Mouse (Mus musculus) midbrain, embryonic 10.5 days (tissue): ENCODE results near the gene Klhl20. TPM values are rescaled to one million over a fixed set of nuclear protein-coding genes. Genes with fewer than 3 reads are reported as not detected.

Source experiments
- DNase-seq: peaks from one replicate; pipeline ENCODE4 v3.0.0-alpha.2; 2017; ENCODE audit warnings: low spot score
- H3K27ac ChIP-seq: fragments of 300-500 bp; sonication (generic); replicated peaks from 2 replicates; pipeline ENCODE4 v1.5.1; 2016; ENCODE audit warnings: mild to moderate bottlenecking
- H3K27me3 ChIP-seq: fragments of 300-500 bp; sonication (generic); 2 replicates; pipeline ENCODE4 v1.6.1; 2016; ENCODE audit warnings: low read depth, mild to moderate bottlenecking; ENCODE audit not compliant: poor library complexity, severe bottlenecking
- H3K36me3 ChIP-seq: fragments of 300-500 bp; sonication (generic); 2 replicates; pipeline ENCODE4 v1.6.1; 2016; ENCODE audit warnings: mild to moderate bottlenecking, moderate library complexity
- H3K4me1 ChIP-seq: fragments of 300-500 bp; sonication (generic); 2 replicates; pipeline ENCODE4 v1.6.1; 2016
- H3K4me3 ChIP-seq: fragments of 300-500 bp; sonication (generic); 2 replicates; pipeline ENCODE4 v1.5.1; 2016; ENCODE audit warnings: mild to moderate bottlenecking, moderate library complexity
- H3K9me3 ChIP-seq: fragments of 300-500 bp; sonication (generic); replicated peaks from 2 replicates; pipeline ENCODE4 v1.6.1; 2016; ENCODE audit warnings: mild to moderate bottlenecking
- WGBS: fragments of 180-500 bp; shearing (Covaris S2); methylation state at CpG from one replicate; pipeline ENCODE4 v1.1.7; 2016; 5-methylcytosine and 5-hydroxymethylcytosine counted together
- polyA plus RNA-seq: library from polyadenylated mRNA; unstranded; fragments of >200 nt; fragmentation: Nextera tagmentation; extraction: Ambion mirVana; gene quantifications from 2 replicates; pipeline ENCODE4 v1.2.1, GENCODE M21; 2016

Gene Klhl20
- polyA plus RNA-seq, 1 experiment from 2014 or later: 15.1 TPM

- H3K27me3 ChIP-seq: peaks cover 6% of the 10 kb centered on the region
- peaks cover 7% of the 10 kb centered on the region for H3K4me1 ChIP-seq
- no peak overlapping the region for H3K4me3 ChIP-seq
- H3K27ac ChIP-seq: no peak overlapping the region
- no peaks in the 10 kb centered on the region for H3K36me3 ChIP-seq
- no peaks in the 10 kb centered on the region for H3K9me3 ChIP-seq
- 94% methylated on average over 2 of the region's 2 CpGs for WGBS
- DNase-seq: no peak
Measured at GRCm38 (mm10) chr1:161139496-161139895, 8.2 kb upstream of the Klhl20 start.

DNA sequence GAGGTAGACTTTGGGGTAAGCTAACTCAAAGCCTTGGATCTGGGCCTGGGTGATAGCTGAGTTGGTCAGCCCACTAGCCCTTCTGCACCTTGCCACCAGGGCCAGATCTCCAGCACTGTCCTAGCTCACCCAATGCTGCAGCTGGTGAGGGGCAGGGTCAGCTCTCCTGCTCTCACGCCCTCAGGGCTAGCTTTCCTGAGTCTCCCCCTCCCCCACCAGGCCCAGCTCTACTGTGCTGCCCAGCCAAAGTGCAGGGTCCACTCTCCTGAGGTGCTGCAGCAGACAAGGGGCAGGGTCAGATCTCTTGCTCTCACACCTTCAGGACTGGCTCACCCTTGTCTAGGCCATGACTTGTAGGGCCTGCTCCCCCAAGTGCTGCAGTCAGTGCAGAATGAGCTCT lies 4.8 kb downstream of the Klhl20 start:
- Histone ChIP-seq H3K4me3 (no peak overlapping the region), H3K36me3 (peaks cover 12% of the 10 kb centered on the region), H3K4me1 (peaks cover 15% of the 10 kb centered on the region), H3K27me3 (no peaks in the 10 kb centered on the region), H3K27ac (no peak overlapping the region), H3K9me3 (no peaks in the 10 kb centered on the region)
- DNase-seq: no peak
- 82% methylated on average over 1 of the region's 1 CpGs for WGBS

- no peak overlapping the region for H3K27ac ChIP-seq
- no peaks in the 10 kb centered on the region; the same call in 1 of the 2 replicates for H3K4me1 ChIP-seq
- H3K4me3 ChIP-seq: no peak overlapping the region
- no peaks in the 10 kb centered on the region for H3K27me3 ChIP-seq
- H3K9me3 ChIP-seq: no peaks in the 10 kb centered on the region
- peaks cover 20% of the 10 kb centered on the region for H3K36me3 ChIP-seq
- no peak for DNase-seq
- 91% methylated on average over 10 of the region's 10 CpGs for WGBS
Measured at GRCm38 (mm10) chr1:161122661-161123418, 8.5 kb downstream of the Klhl20 start.

GRCm38 (mm10) chr1:161114591-161114990 lies 16.7 kb downstream of the Klhl20 start:
- H3K27ac ChIP-seq: no peak overlapping the region
- no peak for DNase-seq
- H3K9me3 ChIP-seq: no peaks in the 10 kb centered on the region
- H3K4me1 ChIP-seq: no peaks in the 10 kb centered on the region
- peaks cover 4% of the 10 kb centered on the region; the same call in 1 of the 2 replicates for H3K36me3 ChIP-seq
- H3K27me3 ChIP-seq: no peaks in the 10 kb centered on the region
- no peak overlapping the region for H3K4me3 ChIP-seq

- 95% methylated on average over 8 of the region's 8 CpGs for WGBS
- DNase-seq: no peak
- no peak overlapping the region for H3K4me3 ChIP-seq
- H3K4me1 ChIP-seq: no peaks in the 10 kb centered on the region
- H3K27me3 ChIP-seq: no peaks in the 10 kb centered on the region
- H3K27ac ChIP-seq: no peak overlapping the region
- peaks cover 33% of the 10 kb centered on the region for H3K36me3 ChIP-seq
- H3K9me3 ChIP-seq: no peaks in the 10 kb centered on the region
Measured at GRCm38 (mm10) chr1:161109216-161109615, 22.1 kb downstream of the Klhl20 start.

DNA sequence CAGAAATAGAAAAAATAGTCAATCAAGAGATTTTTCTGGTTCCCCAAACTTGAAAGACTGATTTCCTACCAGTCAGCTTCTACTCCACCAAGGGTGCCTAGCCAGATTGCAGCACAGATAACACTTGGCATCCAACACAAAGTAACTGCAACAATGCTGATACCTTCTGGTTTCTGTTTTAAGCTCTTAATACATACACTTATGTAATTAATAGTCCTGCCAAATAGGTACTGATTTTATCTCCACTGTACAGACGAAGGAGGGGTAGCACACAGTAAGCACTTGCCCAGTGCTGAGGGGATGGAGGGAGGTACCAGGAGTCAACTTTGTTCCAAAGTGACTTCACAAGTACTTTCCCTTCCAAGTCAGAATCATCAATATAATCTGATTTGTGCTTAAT lies 27.5 kb downstream of the Klhl20 start:
- DNase-seq: no peak
- Histone ChIP-seq H3K9me3 (no peaks in the 10 kb centered on the region), H3K4me1 (no peaks in the 10 kb centered on the region), H3K4me3 (no peak overlapping the region), H3K27me3 (no peaks in the 10 kb centered on the region), H3K27ac (no peak overlapping the region), H3K36me3 (peaks cover 62% of the 10 kb centered on the region)
- WGBS: 91% methylated on average over 1 of the region's 1 CpGs

- H3K4me3 ChIP-seq: no peak overlapping the region
- H3K9me3 ChIP-seq: no peaks in the 10 kb centered on the region
- H3K27ac ChIP-seq: no peak overlapping the region
- H3K27me3 ChIP-seq: no peaks in the 10 kb centered on the region
- peaks cover 72% of the 10 kb centered on the region for H3K36me3 ChIP-seq
- WGBS: 93% methylated on average over 4 of the region's 4 CpGs
- no peaks in the 10 kb centered on the region for H3K4me1 ChIP-seq
- no peak for DNase-seq
Measured at GRCm38 (mm10) chr1:161099721-161100405, 31.4 kb downstream of the Klhl20 start.

DNA sequence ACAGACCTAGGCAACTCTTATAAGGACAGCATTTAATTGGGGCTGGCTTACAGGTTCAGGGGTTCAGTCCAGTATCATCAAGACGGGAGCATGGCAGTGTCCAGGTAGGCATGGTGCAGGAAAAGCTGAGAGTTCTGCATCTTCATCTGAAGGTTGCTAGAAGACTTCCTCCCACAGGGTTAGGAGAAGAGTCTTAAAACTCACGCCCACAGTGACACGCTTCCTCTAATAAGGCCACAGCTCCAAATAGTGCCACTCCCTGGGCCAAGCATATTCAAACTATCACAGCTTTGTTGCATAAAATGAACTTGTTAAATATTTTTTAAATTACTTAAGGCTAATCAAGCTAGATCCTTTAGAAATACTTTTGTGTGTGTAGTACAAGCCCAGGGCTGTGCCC lies 54.1 kb downstream of the Klhl20 start:
- Histone ChIP-seq H3K27me3 (no peaks in the 10 kb centered on the region), H3K4me3 (no peak overlapping the region), H3K36me3 (peaks cover 75% of the 10 kb centered on the region), H3K9me3 (no peaks in the 10 kb centered on the region), H3K27ac (no peak overlapping the region), H3K4me1 (peaks cover 19% of the 10 kb centered on the region)
- no peak for DNase-seq
- WGBS: 91% methylated on average over 3 of the region's 3 CpGs

DNA sequence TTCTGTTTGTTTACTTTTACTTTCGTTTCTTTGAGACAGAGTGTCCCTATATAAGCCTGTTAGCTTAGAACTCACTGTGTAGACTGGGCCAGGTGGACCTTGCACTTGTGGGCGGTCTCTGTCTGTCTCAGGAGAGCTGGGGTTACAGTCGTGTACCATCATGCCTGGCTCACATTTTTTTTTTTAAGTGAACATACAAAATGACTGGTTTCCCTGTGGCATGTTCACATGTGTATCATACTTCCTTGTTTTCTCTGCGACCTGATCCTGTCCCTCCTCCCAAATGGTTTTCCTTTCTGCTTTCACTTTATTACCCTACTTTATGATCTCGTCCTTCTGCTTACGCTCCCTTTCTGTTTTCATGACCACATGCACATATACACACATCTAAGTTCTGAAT lies 55.1 kb downstream of the Klhl20 start:
- 88% methylated on average over 6 of the region's 6 CpGs for WGBS

DNA sequence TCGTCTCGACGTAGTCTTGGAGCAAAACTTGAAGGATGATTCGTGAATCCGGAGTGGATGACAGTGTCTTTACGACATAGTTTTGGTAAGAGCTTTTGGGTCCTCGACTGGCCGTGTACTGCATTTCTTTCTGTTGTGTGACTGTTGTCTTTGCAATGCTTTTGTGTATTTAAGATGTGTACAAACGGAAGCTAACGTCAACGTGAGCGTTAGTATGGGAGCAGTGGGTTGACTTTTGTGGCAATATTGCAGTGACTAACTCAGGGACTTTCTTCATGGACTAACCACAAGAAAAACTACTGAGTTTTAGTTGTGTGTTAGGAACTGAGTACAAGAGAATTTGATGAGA lies 60.1 kb downstream of the Klhl20 start:
- Histone ChIP-seq H3K27ac (peak overlapping the region; percentile 91), H3K27me3 (no peaks in the 10 kb centered on the region), H3K9me3 (no peaks in the 10 kb centered on the region), H3K36me3 (peaks cover 24% of the 10 kb centered on the region), H3K4me3 (peak overlapping the region; percentile 74), H3K4me1 (peaks cover 41% of the 10 kb centered on the region)
- WGBS: under 1% methylated on average over 12 of the region's 12 CpGs
- DNase-seq: no peak

More for the DNA sequence above, 55.1 kb downstream of the Klhl20 start:
- no peak overlapping the region for H3K27ac ChIP-seq
- H3K9me3 ChIP-seq: no peaks in the 10 kb centered on the region
- H3K36me3 ChIP-seq: peaks cover 67% of the 10 kb centered on the region
- H3K4me3 ChIP-seq: no peak overlapping the region
- H3K4me1 ChIP-seq: peaks cover 29% of the 10 kb centered on the region
- H3K27me3 ChIP-seq: no peaks in the 10 kb centered on the region
- DNase-seq: no peak

DNA sequence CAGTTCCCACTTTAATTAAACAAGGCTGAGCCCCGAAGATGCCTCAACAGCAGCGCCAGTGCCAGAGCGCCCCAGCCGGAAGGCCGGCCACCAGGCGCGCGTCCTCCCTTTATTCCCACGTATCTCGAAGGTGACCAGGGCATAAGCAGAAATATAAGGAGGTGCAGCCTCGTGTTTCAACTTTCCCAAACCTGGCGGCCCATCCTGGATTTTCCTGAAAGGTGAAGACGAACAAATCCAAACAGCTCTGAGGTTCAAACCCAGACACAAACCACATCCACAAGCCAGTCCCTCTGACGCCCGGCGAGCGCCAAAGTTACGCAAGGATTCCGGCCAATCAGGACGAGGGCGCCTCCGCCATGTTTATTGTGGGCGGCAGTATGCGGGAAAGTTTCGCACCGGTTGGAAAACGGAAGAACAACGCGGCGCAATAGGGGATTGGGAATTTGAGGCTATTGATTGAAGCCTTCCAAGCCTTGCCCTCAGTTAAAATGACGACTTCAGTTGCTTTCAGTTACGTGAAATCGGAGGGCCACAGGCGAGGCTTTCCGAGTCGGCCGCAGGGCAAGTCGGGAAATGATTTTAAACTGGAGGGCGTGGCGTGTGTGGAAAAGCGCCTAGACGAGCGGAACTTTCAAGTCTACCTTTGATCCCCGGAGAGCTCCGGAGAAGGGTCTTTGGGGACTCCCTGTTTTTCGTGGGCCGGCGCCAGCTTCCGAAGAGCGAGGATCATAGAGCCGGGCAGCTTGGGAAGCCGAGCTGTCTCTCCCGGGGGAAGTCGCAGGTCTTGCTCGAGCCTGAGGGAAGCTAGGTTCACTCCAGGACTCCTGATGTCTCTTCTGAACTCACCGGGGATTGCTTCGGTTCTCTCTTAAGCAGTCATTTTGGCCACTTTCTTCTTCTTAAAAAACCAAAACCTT lies 60.7 kb downstream of the Klhl20 start, which contains the start of the genes Dars2 and Cenpl:
Dars2 (minus strand) TSS at position 307 of the 920 bp plus-strand sequence.
Cenpl (plus strand) TSS at position 362 of the 920 bp plus-strand sequence.
- Histone ChIP-seq H3K27me3 (no peaks in the 10 kb centered on the region), H3K27ac (peak within 1 kb of the TSS; percentile 91), H3K4me3 (peak within 1 kb of the TSS; percentile 74), H3K4me1 (peaks cover 41% of the 10 kb centered on the region), H3K9me3 (no peaks in the 10 kb centered on the region), H3K36me3 (peaks cover 20% of the 10 kb centered on the region)
- peak; percentile 95 for DNase-seq
- under 1% methylated on average over 57 of the region's 57 CpGs for WGBS

DNA sequence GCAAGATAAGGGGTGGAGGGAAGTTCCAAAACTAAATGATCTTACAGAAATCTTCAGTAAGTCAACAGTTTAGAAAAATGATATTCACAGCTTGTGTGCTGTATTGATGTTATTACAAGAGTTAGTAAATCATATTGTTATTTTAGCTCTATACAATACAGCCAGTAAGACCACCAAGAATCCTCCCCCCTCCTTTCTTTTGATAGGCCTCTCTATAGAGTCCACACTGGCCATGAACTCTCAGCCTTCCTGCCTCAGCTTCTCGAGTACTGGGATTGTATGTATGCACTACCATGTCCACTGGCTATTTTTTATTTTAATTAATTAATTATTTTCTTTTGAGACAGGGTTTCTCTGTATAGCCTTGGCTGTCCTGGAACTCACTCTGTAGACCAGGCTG lies 68.0 kb downstream of the Klhl20 start:
- Histone ChIP-seq H3K4me3 (no peak overlapping the region), H3K27ac (no peak overlapping the region), H3K36me3 (peaks cover 58% of the 10 kb centered on the region), H3K4me1 (no peaks in the 10 kb centered on the region), H3K27me3 (no peaks in the 10 kb centered on the region), H3K9me3 (no peaks in the 10 kb centered on the region)
- 80% methylated on average over 1 of the region's 1 CpGs for WGBS
- no peak for DNase-seq
